Mouse (Mus musculus): ENCODE results near the gene Olfr1247.
"Not testable (repeated sequence)": the region's sequence is repeated elsewhere in the genome, so short reads cannot be mapped to it uniquely, and the experiment has no call there.

Olfr1247 gene

DNA sequence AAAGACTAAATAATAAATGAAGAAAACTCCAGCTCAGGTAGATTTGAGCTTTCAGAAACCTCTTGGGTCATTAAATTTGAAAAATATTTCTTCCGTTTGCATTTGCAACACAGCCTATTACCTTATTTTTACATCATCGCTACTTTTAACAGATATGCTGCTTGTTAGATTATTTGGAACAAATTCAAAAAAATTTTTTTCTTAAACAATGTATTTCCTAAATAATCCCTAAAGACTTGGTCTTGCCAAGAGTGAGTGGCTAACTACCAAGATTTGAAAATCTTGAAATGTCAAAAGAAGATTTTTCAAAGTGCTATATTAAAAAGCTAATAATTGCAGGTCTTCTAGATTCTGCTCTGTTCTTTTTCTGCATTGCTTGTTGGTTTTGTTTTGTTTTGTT is at the start of gene Olfr1247:
Gene Olfr1247, minus strand, starts transcription at position 101 of the 400 bp plus-strand sequence.
- DNase-seq (ENCODE audit: low spot score in 2 of 2) = no peak

DNA sequence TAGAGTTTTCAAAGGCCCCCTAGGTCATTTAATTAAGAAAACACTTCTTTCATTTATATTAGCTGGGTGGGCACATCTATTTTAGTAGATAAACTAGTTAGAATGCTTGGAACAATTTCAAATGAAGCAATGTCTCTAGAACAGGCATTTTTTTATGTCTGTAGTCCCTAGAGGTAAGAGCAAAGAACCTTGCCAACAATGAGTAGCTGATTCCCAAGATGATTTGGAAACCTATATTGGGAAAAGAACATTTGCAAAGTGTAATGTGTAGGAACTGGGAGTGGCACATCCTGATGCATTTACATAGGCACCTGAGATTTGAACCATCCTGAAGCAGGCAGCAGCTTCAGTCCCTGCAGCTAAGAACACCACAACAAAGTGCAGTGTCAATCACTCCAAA is 47.4 kb upstream of the Olfr1247 start, which contains the start of gene Olfr1250:
Gene Olfr1250, minus strand, starts transcription at position 101 of the 400 bp plus-strand sequence.
- DNase-seq (ENCODE audit: low spot score in 2 of 2) = no peak

DNA sequence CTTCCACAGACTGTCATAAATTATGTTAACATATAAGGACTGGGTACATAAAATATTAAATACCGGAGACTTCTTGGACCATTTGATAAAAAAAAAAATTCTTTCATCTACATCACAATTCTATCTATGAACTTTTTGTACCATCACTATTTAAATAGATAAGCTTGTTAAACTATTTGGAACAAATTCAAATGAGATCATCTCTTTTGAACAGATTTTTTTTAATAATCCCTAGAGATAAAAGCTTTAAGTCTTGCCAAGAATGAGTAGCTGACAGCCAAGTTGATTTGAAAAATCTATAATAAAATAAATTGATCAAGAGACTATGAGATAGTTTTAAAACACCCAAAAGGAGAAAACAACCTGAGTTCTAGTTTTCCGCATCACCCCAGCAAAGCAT is 21.0 kb upstream of the Olfr1247 start, which contains the start of gene Olfr1249:
Gene Olfr1249, minus strand, starts transcription at position 101 of the 400 bp plus-strand sequence.
- no peak for DNase-seq (ENCODE audit: low spot score in 2 of 2)

DNA sequence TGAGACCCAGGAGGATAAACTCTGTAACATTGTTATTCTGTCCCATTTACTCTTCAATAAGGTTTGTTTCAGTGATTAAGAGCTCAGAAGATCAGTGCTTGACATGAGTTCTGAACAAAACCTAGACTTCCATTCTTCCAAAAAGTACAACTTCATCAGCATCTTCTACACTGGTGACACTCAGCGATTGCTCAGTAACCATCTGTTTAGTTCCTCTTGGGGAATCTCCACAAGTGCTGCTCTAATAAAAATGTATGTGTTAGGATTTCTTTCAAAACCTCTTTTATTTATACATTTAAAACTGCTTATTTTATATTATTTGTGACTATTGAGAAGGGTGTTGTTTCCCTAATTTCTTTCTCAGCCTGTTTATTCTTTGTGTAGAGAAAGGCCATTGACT is 4.2 kb upstream of the Olfr1247 start, which contains the start of gene Olfr1248:
Gene Olfr1248, minus strand, starts transcription at position 101 of the 400 bp plus-strand sequence.
- not testable (repeated sequence) for DNase-seq (ENCODE audit: low spot score in 2 of 2)

DNA sequence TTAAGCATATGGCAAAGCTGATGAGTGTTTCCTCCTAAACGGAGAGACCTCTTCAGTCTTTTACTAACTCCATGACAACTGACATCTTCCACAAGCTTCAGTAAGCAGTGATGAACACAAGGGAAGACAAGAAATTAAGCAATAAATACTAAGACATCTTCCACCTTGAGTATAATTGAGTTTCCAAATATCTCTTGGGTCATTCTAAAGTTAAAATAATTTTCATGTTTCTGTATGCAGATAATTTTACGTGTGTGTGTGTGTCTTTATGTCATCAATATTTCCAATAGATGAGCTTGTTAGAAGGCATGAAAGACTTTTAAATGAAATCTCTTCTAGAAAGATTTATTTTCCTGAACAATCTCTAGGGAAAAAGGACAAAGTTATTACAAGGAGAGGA is 20.9 kb downstream of the Olfr1247 start, which contains the start of gene Olfr1246:
Gene Olfr1246, minus strand, starts transcription at position 101 of the 400 bp plus-strand sequence.
- no peak for DNase-seq (ENCODE audit: low spot score in 2 of 2)

DNA sequence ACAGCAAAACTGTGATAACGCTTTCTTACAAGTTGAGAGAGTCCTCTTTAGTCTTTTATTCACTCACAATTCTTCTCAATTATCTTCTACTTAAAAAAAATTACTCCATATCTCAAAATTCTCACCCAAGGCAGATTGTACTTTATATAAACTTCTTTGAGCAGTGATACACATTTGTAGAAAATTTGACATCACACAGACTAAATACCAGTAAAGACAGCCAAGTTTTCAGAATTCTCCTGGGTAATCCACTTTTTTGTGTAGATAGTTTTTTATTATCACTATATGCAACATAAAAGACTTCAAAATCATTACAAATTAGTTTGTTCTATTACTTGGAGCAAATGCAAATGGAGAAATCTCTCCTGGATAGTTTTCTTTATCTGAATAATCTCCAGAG is 35.6 kb downstream of the Olfr1247 start, which contains the start of gene Olfr1245:
Gene Olfr1245, minus strand, starts transcription at position 101 of the 400 bp plus-strand sequence.
- DNase-seq (ENCODE audit: low spot score in 2 of 2) = no peak

DNA sequence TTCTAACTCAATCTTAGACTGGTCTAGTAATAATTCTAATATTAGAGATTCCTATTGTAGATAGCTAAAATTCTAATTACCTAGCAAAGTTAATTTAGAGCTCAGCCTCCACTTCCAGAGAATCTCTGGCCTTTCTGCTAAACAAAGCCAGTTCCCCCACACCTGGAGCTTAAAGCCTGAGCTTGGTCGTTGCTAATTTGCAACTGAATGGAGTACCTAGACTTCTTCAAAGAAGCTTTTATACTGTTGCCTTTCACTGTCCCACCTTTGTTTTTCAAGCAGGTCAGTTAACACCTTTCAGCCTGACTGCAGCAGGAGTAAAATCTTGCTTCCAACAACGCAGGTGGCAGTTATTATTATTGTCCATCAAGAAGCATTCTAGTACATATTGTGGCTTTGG is 51.2 kb downstream of the Olfr1247 start:
- DNase-seq (ENCODE audit: low spot score in 2 of 2) = not testable (repeated sequence)

Data from frontal cortex, postnatal 25 days (tissue).